Mouse (Mus musculus): ENCODE measurements at regions not wholly inside any gene's neighbourhood (a gene's known extent, or its start where the extent isn't known, plus 50 kb on each side); places are given as distances from the start of the nearest gene placed in this dataset.

DNA sequence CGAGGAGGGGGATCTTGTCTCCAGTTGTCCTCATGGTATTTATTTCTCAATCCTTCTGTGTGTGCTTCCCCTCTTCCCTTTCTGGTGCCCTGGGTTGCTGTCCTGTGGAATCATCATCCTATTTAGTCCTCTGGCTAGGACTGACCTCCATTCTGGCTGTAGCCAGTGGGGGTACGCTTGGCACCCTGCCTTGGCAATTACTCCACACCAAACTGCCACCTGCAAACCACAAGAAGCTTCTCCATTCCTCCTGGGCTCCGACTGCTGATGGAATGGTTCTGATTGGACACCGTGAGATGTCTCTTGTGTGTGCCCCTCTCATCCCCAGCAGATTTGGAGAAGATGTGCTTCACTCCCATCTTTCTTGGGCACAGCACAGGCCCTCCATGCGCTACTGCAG lies 322.5 kb downstream of the Abcc12 start:
- TF ChIP-seq POLR2A (IDR thresholded peaks at IDR 0.05; ENCODE audit: control insufficient read depth, extremely low read depth, insufficient read depth, low read length, poor library complexity) (no peak), CTCF (IDR thresholded peaks at IDR 0.05; ENCODE audit: borderline replicate concordance, control insufficient read depth, extremely low read depth, insufficient read depth, low read length, poor library complexity) (no peak)

Data from thymus, adult 2 months (tissue).